Mouse (Mus musculus) limb, embryonic 10.5 days (tissue): Measurements from ENCODE around the gene Ppargc1a. TPM values are rescaled to one million over a fixed set of nuclear protein-coding genes. Genes with fewer than 3 reads are reported as not detected.

Source experiments
- DNase-seq: peaks from one replicate; pipeline ENCODE4 v3.0.0-alpha.2; 2017; ENCODE audit warnings: low spot score
- H3K27ac ChIP-seq: fragments of 300-500 bp; sonication (generic); 2 replicates; pipeline ENCODE4 v1.5.1; 2016; ENCODE audit warnings: mild to moderate bottlenecking
- H3K27me3 ChIP-seq: fragments of 300-500 bp; sonication (generic); 2 replicates; pipeline ENCODE4 v1.6.1; 2016; ENCODE audit warnings: low read depth, mild to moderate bottlenecking; ENCODE audit not compliant: poor library complexity, severe bottlenecking
- H3K36me3 ChIP-seq: fragments of 300-500 bp; sonication (generic); 2 replicates; pipeline ENCODE4 v1.6.1; 2016; ENCODE audit warnings: mild to moderate bottlenecking, moderate library complexity
- H3K4me1 ChIP-seq: fragments of 300-500 bp; sonication (generic); 2 replicates; pipeline ENCODE4 v1.6.1; 2016
- H3K4me3 ChIP-seq: fragments of 300-500 bp; sonication (generic); 2 replicates; pipeline ENCODE4 v1.5.1; 2016; ENCODE audit warnings: mild to moderate bottlenecking, moderate library complexity
- H3K9me3 ChIP-seq: fragments of 300-500 bp; sonication (generic); replicated peaks from 2 replicates; pipeline ENCODE4 v1.6.1; 2016; ENCODE audit warnings: mild to moderate bottlenecking
- WGBS: fragments of 180-500 bp; shearing (Covaris S2); methylation state at CpG from one replicate; pipeline ENCODE4 v1.1.7; 2016; 5-methylcytosine and 5-hydroxymethylcytosine counted together
- polyA plus RNA-seq: library from polyadenylated mRNA; unstranded; fragments of >200 nt; fragmentation: Nextera tagmentation; extraction: Ambion mirVana; gene quantifications from 2 replicates; pipeline ENCODE4 v1.2.1, GENCODE M21; 2016

Ppargc1a gene
- polyA plus RNA-seq = 2.6 and 6.4 TPM in 2 replicates

DNA sequence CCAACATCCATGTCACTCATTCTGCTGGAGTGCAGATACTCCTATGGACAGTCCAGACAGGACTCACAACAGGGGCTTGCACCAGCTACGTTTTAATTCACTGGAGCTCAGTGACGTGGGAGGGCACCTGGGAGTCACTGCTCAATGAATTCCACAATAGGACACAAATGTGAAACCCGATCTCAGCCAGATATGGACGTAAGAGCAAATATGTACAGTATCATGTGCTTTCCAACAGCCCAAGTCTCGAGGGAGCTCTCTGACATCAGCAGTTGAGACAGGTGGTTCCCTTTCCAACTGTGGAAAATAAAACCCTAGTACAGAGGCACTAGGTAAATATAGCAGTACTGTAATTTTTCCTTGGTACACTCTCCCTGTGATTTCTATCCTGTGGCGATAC, at the start of gene Ppargc1a:
Gene Ppargc1a (minus strand): TSS at position 68 of the 400 bp plus-strand sequence.
- no peaks in the 10 kb centered on the region for H3K27me3 ChIP-seq
- DNase-seq = no peak
- H3K36me3 ChIP-seq = no peaks in the 10 kb centered on the region
- H3K9me3 ChIP-seq = no peaks in the 10 kb centered on the region
- 71% methylated on average over 6 of the region's 6 CpGs for WGBS
- H3K4me3 ChIP-seq = no peak within 1 kb of the TSS
- peaks cover 3% of the 10 kb centered on the region; the same call in 1 of the 2 replicates for H3K4me1 ChIP-seq
- H3K27ac ChIP-seq = no peak within 1 kb of the TSS

DNA sequence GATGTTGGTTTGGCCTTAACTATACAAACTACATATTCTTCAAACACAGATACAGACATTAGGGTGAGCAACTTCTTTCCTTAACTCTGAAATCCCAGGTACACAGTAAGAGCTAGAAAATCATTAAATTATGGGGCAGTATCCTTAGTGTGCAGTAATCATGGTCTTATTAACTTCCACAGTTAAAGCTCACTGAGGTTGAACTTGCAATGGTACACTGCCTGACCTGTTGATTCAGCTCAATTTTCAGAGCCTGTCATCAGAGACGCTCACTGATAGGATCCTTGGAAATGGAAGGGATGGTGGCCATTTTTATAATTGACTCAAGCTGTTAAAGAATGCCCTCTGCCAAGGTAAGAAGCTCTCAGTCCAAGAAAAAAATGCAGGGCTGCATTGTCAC, 49.4 kb upstream of the Ppargc1a start:
- Histone ChIP-seq H3K4me1 (no peaks in the 10 kb centered on the region), H3K27me3 (no peaks in the 10 kb centered on the region), H3K4me3 (no peak overlapping the region), H3K9me3 (no peaks in the 10 kb centered on the region), H3K36me3 (no peaks in the 10 kb centered on the region), H3K27ac (no peak overlapping the region)
- 78% methylated on average over 1 of the region's 1 CpGs for WGBS
- DNase-seq = no peak

DNA sequence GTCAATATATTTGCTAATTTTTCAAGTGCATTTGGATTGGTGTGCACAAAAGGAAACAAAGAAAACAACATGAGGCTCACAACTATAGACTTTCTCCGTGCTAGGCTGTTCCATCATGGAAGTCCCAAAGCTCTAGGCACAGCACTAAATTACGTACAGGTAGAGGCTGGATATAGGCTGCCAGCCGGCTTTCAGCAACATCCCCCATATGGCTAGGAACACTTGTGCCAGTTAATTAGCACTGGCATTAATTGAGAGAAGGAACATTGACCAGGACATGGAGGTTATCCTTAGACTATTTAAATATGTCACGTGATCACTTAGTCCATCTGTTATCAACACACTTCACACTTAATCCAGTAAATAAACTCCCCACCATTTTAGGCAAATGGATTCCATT, 44.5 kb upstream of the Ppargc1a start:
- H3K4me1 ChIP-seq = no peaks in the 10 kb centered on the region
- H3K4me3 ChIP-seq = no peak overlapping the region
- H3K27ac ChIP-seq = no peak overlapping the region
- no peaks in the 10 kb centered on the region for H3K9me3 ChIP-seq
- no peak for DNase-seq
- no peaks in the 10 kb centered on the region for H3K27me3 ChIP-seq
- no peaks in the 10 kb centered on the region for H3K36me3 ChIP-seq
- WGBS = 93% methylated on average over 4 of the region's 4 CpGs

DNA sequence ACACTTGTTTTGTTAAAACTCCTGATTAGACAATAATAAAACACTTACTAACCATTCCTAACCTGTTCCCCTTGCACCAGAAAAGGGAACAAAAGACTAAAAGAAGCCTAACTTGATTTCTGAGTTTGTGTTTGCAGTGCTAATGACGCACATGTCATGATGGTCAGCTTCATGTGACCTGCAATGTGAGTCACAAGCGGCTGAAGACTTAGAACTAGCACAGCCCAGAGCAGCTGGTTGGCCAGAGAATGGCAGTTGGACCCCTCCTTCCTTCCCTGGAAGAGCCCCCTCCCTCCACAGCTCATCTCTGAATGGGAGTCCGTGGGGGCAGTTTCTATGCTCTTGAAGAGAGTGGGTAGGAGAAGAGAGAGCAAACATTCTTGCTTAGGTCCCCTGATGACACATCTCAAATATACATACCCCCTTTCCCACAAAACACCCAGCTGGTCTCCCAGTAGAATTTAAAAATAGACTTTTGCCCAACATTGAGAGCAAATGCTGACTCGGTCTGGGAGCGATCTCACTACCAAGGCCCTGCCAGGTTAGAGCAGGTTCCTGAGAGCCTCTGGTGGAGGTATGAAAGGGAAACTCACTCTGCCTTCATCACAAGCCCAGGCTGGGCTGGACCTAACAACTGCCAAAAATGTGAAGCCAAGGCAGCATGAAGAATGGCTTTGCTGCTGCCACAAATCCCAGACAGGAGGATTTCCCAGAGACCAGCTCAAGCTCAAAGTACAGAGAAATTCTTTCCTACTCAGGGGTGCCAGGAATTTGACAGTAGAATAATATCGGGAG, 40.4 kb upstream of the Ppargc1a start:
- no peak overlapping the region for H3K27ac ChIP-seq
- 82% methylated on average over 6 of the region's 6 CpGs for WGBS
- DNase-seq = no peak
- no peaks in the 10 kb centered on the region for H3K36me3 ChIP-seq
- no peaks in the 10 kb centered on the region for H3K9me3 ChIP-seq
- no peak overlapping the region for H3K4me3 ChIP-seq
- no peaks in the 10 kb centered on the region for H3K4me1 ChIP-seq
- H3K27me3 ChIP-seq = no peaks in the 10 kb centered on the region

DNA sequence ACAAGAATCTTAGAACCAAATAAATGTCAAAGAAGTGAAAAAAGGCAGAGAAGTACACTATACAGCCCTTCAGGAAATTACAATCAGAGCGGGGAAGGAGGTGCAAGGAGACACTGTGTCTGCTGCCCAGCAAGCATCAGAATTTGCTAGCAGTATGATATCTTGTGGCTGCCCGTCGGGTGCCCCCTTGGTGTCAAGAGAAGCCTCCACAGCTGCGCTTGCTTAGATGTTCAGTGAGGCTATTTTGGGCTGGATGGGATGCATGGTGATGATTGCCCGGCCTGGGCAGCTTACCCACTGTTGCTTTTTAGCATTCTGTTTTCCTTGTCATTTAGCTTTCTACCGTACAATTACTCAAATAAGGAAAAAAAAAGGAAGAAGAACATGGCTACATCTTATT, 32.0 kb upstream of the Ppargc1a start:
- H3K4me3 ChIP-seq = no peak overlapping the region
- no peaks in the 10 kb centered on the region for H3K9me3 ChIP-seq
- H3K27me3 ChIP-seq = no peaks in the 10 kb centered on the region
- no peaks in the 10 kb centered on the region for H3K36me3 ChIP-seq
- no peaks in the 10 kb centered on the region for H3K4me1 ChIP-seq
- no peak overlapping the region for H3K27ac ChIP-seq
- DNase-seq = no peak
- WGBS = 70% methylated on average over 6 of the region's 6 CpGs

DNA sequence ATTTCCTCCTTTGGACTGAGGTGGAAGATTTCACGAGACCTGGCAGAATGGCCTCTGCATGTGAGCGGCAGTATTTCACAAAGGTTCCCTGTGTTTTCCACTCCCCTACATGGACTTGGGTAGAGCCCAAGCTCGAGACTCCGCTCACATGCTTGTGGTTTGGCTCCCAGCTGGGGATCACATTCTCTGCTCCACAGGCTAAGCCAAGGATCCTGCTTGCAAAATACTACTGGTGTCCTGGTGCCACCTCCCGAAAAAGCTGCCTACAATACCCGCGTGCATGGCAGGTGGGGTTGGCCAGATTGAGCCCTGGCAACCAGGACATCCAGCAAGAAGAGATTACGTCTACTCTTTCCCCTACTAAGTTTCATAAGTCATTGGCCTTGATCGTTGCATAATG, 28.1 kb upstream of the Ppargc1a start:
- H3K4me3 ChIP-seq = no peak overlapping the region
- WGBS = 91% methylated on average over 9 of the region's 9 CpGs
- no peaks in the 10 kb centered on the region for H3K27me3 ChIP-seq
- DNase-seq = no peak
- H3K4me1 ChIP-seq = peaks cover 8% of the 10 kb centered on the region
- no peak overlapping the region for H3K27ac ChIP-seq
- no peaks in the 10 kb centered on the region for H3K36me3 ChIP-seq
- H3K9me3 ChIP-seq = no peaks in the 10 kb centered on the region

DNA sequence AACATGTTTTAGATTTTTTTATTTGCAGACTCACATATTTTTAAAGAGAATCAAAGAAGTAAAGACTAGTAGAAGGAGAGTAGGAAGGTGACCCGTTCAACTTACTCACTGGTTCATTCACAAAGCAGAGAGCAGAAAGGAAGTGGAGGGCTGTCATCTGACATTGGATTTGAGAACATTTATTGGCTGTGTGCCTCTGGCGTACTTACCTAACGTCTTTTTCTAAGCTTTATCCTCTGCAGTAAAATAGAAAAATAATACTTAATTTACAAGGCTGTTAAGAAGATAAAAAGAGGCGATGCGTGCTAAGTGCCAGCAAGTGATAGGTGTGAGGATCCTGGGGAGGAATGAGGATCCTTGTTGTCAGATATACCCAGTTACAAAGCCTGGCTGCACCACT, 24.7 kb upstream of the Ppargc1a start:
- peaks cover 13% of the 10 kb centered on the region for H3K4me1 ChIP-seq
- no peaks in the 10 kb centered on the region for H3K36me3 ChIP-seq
- no peaks in the 10 kb centered on the region for H3K27me3 ChIP-seq
- no peak overlapping the region for H3K27ac ChIP-seq
- 40% methylated on average over 5 of the region's 5 CpGs for WGBS
- H3K4me3 ChIP-seq = no peak overlapping the region
- H3K9me3 ChIP-seq = no peaks in the 10 kb centered on the region
- no peak for DNase-seq

DNA sequence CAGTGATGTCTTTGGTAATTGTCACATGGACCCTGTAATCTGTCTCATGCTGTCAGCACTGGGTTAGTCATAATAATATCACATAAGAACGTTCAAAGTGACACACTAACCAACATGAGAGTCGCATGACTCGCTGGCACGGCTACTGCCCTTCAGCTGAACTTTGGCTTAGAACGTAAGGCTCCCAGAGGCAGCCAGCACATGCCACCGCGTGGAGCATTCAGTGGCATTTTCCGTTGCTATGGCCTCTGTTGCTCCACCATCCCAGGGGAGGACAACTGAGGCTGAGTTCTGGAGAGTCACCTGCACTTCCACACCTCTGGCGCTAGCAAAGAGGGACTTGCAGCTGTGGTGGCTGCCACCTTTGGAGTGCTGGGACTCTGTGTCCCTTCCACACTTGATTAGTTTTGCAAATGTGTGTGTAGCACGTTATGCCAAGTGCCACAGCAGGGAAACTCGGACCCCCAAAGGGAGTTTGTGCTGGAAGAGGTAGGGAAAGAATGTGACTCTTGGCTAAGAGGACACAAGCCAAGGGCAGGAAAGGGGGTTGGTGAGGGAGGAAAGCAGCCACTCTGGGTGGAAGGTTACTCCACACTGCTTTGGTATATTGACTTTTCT, 24.1 kb upstream of the Ppargc1a start:
- H3K36me3 ChIP-seq = no peaks in the 10 kb centered on the region
- WGBS = 25% methylated on average over 11 of the region's 11 CpGs
- H3K4me3 ChIP-seq = no peak overlapping the region
- H3K27ac ChIP-seq = no peak overlapping the region; the same call in 1 of the 2 replicates
- H3K4me1 ChIP-seq = peaks cover 15% of the 10 kb centered on the region
- no peaks in the 10 kb centered on the region for H3K27me3 ChIP-seq
- peak; percentile 41 for DNase-seq
- no peaks in the 10 kb centered on the region for H3K9me3 ChIP-seq

DNA sequence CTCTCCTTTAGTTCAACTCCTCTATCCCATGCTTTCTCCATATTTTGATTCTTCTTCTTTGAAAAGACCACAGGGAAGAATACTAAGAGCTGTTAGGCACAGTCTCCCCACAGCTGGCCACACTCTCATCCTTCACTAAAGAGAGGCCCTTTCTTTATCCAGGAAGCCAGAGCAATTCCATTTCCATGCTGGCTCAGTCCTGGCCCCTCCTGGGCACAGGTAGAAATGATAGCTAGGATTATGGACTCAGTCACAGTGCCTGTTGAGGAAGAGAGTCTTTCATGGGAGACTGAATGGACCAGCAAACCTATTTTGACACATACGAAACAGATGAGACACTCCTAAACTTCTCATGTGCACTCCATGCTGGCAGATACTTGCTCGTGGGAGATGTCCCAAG, 18.7 kb upstream of the Ppargc1a start:
- whole genome bisulfite sequencing = 84% methylated on average over 2 of the region's 2 CpGs
- no peaks in the 10 kb centered on the region for H3K9me3 ChIP-seq
- DNase-seq = no peak

DNA sequence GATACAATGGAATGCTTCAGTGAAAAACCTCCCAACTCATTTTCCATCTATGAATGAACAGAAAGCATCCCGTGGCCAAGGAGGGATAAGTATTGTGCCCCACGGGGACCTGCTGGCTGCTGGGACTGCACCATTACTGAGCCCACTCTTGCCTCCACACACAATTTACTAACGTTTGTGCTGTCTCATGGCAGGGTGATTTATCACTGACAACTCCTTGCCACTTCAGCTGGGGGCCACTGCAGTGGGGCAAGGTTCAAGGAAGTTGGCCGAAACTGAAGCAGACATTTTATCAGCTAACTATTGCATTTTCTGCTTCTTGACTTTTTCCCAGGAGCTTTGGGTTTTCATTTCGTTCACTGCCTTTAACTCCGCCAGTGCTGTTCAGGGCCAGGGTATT, 17.5 kb upstream of the Ppargc1a start:
- DNase-seq = no peak
- H3K9me3 ChIP-seq = no peaks in the 10 kb centered on the region
- no peak overlapping the region for H3K27ac ChIP-seq
- H3K27me3 ChIP-seq = peaks cover 4% of the 10 kb centered on the region; the same call in 1 of the 2 replicates
- H3K4me3 ChIP-seq = no peak overlapping the region
- H3K36me3 ChIP-seq = no peaks in the 10 kb centered on the region
- WGBS = 56% methylated on average over 6 of the region's 6 CpGs
- peaks cover 22% of the 10 kb centered on the region for H3K4me1 ChIP-seq

More for the DNA sequence above, 18.7 kb upstream of the Ppargc1a start:
- Histone ChIP-seq H3K27ac (no peak overlapping the region; the same call in 1 of the 2 replicates), H3K27me3 (peaks cover 4% of the 10 kb centered on the region; the same call in 1 of the 2 replicates), H3K4me3 (no peak overlapping the region), H3K36me3 (no peaks in the 10 kb centered on the region), H3K4me1 (peaks cover 23% of the 10 kb centered on the region)

DNA sequence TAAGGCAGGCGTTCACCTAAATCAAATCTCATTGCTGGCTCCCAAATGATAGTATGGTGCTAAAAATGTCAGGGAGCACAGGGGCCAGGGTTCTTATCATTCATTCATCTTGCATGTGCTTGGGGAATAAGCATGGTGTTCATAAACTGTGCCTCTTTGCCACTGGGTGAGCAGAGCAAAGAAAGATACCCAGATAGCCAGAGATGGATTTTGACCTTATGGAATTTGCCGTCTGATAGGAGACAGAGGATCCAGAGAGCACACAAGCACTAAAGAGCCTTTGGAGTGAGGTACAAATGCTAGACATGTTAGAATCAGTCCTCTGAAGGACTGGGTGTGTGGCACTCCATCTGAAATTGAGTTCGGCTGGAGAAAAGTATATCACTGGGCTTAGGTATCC, 16.7 kb upstream of the Ppargc1a start:
- no peaks in the 10 kb centered on the region for H3K36me3 ChIP-seq
- no peak for DNase-seq
- no peak overlapping the region for H3K27ac ChIP-seq
- H3K4me1 ChIP-seq = peaks cover 22% of the 10 kb centered on the region
- no peaks in the 10 kb centered on the region for H3K9me3 ChIP-seq
- no peak overlapping the region for H3K4me3 ChIP-seq
- WGBS = 89% methylated on average over 3 of the region's 3 CpGs
- H3K27me3 ChIP-seq = peaks cover 4% of the 10 kb centered on the region; the same call in 1 of the 2 replicates

DNA sequence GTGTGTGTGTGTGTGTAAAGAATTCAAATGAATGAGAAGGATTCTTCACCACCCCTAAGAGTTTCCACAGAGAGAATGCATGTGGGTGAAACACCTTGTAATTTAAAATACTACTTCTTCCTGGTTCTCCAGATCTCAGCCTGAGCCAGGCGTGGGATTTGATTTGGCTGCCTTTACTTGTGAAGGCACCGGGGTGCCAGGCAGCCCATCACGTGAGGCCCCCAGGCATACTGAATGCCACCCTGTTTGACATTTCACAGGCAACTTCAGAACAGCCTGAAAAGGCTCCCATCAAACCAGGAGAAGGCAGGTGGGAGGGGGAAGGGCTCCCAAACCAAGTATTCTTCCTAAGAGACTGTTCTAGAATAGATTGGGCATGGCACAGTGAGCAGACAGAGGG, 16.1 kb upstream of the Ppargc1a start:
- WGBS = 63% methylated on average over 3 of the region's 3 CpGs
- Histone ChIP-seq H3K4me1 (peaks cover 22% of the 10 kb centered on the region), H3K4me3 (no peak overlapping the region)

DNA sequence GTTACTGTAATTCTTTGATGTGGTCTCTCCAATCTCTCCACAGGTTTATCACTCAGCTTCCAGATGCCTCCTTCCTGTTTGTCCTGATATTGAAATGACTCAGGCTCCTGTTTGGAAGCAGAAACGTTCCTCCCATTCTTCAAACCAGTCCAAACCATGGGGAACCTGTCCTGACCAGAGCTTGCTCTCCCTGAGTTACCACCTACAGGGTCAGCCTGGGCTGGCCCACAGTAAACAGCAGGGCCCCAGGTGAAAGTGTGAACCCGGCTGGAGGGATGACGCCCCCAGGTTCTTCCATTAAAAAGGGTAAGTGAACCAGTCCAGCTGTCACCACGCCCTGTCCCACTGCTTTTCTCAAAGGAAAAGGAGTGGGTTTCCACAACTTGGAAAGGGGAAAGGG, 15.5 kb upstream of the Ppargc1a start:
- Histone ChIP-seq H3K27ac (no peak overlapping the region), H3K4me3 (no peak overlapping the region), H3K9me3 (no peaks in the 10 kb centered on the region), H3K27me3 (peaks cover 4% of the 10 kb centered on the region; the same call in 1 of the 2 replicates), H3K4me1 (peaks cover 21% of the 10 kb centered on the region), H3K36me3 (no peaks in the 10 kb centered on the region)
- 31% methylated on average over 4 of the region's 4 CpGs for WGBS
- no peak for DNase-seq

More for the DNA sequence above, 16.1 kb upstream of the Ppargc1a start:
- no peaks in the 10 kb centered on the region for H3K9me3 ChIP-seq
- no peaks in the 10 kb centered on the region for H3K36me3 ChIP-seq
- H3K27me3 ChIP-seq = peaks cover 4% of the 10 kb centered on the region; the same call in 1 of the 2 replicates
- no peak for DNase-seq
- H3K27ac ChIP-seq = no peak overlapping the region
